Mouse (Mus musculus): Measurements from ENCODE around the gene Khdc1c. TPM values are rescaled to one million over a fixed set of nuclear protein-coding genes. Genes with fewer than 3 reads are reported as not detected.

Khdc1c gene
- total and polyA plus RNA-seq, 2 experiments from 2014 or later: not detected

DNA sequence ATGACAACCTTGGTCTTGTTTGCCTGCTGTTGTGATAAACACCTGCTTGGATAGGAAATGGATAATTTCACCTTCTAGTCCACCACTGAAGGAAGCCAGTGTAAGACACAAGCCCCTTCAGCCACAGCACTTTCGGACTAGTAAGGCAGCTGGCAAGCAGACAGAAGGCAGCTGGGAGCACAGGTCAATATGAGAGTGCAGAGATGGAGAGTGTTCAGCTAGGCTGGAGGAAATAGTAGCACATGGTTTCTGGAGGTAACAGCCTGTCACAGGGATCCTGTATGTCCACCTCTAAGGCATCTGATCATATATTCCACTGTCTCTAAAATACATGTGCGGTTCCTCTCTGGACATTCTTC lies 44.0 kb downstream of the Khdc1c start:
- no peaks in the 10 kb centered on the region for H3K36me3 ChIP-seq (replicated peaks; ENCODE audit: control insufficient read depth, insufficient read depth, low read length)
- TF ChIP-seq EP300 (IDR thresholded peaks at IDR 0.05; ENCODE audit: low read depth): no peak
- TF ChIP-seq CTCF (IDR thresholded peaks at IDR 0.05; ENCODE audit: low read depth): no peak
- no peak overlapping the region for H3K27ac ChIP-seq (ENCODE audit: low read depth)
- H3K4me2 ChIP-seq (ENCODE audit: low read depth, low read length): no peak overlapping the region
- WGBS: 86% methylated on average over 2 of the region's 2 CpGs
- H3K9ac ChIP-seq (replicated peaks; ENCODE audit: low read depth, low read length): no peak overlapping the region
- ATAC-seq (ENCODE audit: insufficient read depth, low read depth) (no peak), DNase-seq (ENCODE audit: low spot score) (no peak)
- no peak overlapping the region for H3K4me3 ChIP-seq (ENCODE audit: low read depth, low read length)
- H3K27me3 ChIP-seq (ENCODE audit: control insufficient read depth, insufficient read depth, low read length): no peaks in the 10 kb centered on the region
- no peaks in the 10 kb centered on the region for H3K4me1 ChIP-seq (ENCODE audit: control insufficient read depth, insufficient read depth)
- no peaks in the 10 kb centered on the region for H3K9me3 ChIP-seq (replicated peaks; ENCODE audit: control insufficient read depth, low read length)

DNA sequence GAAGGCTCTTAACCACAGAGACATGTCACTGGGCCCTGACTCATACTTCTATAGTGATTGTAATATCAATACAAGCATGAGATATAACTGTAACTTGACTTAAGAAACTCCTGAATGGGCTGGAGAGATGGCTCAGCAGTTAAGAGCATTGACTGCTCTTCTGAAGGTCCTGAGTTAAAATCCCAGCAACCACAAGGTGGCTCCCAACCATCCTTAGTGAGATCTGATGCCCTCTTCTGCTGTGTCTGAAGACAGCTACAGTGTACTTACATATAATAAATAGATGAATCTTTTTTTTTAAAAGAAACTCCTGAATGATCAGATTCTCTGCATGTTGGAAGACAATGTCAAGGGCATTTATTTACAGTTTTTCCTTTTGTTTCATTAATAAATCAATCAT lies 51.2 kb downstream of the Khdc1c start:
- no peak for DNase-seq (ENCODE audit: low spot score)
- TF ChIP-seq EP300 (IDR thresholded peaks at IDR 0.05; ENCODE audit: low read depth): no peak
- peak; percentile 52 for TF ChIP-seq CTCF (IDR thresholded peaks at IDR 0.05; ENCODE audit: low read depth)

More for the DNA sequence above, 51.2 kb downstream of the Khdc1c start:
- Histone ChIP-seq H3K4me3 (ENCODE audit: low read depth, low read length) (no peak overlapping the region), H3K9me3 (replicated peaks; ENCODE audit: control insufficient read depth, low read length) (no peaks in the 10 kb centered on the region), H3K9ac (replicated peaks; ENCODE audit: low read depth, low read length) (no peak overlapping the region), H3K27me3 (ENCODE audit: control insufficient read depth, insufficient read depth, low read length) (no peaks in the 10 kb centered on the region), H3K27ac (ENCODE audit: low read depth) (no peak overlapping the region), H3K36me3 (replicated peaks; ENCODE audit: control insufficient read depth, insufficient read depth, low read length) (no peaks in the 10 kb centered on the region), H3K4me2 (ENCODE audit: low read depth, low read length) (no peak overlapping the region), H3K4me1 (ENCODE audit: control insufficient read depth, insufficient read depth) (no peaks in the 10 kb centered on the region)
- no peak for ATAC-seq (ENCODE audit: insufficient read depth, low read depth)

Other genes starting within 250 kb of the Khdc1c start
- 1.5 and 10.4 TPM in 2 replicates for gene Tmem14a, start 149.8 kb upstream of the Khdc1c start, total RNA-seq (2014; rRNA removed; ENCODE audit: low replicate concordance)
- 9.1 and 10.6 TPM in 2 replicates for gene Tmem14a, start 149.8 kb upstream of the Khdc1c start, polyA plus RNA-seq (2015; fragmentation: Nextera tagmentation; extraction: Ambion mirVana)
- gene Gsta3, start 127.7 kb upstream of the Khdc1c start, total RNA-seq (2014; rRNA removed; ENCODE audit: low replicate concordance): 0.34 and 1.3 TPM in 2 replicates
- 0.67 and 1.0 TPM in 2 replicates for gene Gsta3, start 127.7 kb upstream of the Khdc1c start, polyA plus RNA-seq (2015; fragmentation: Nextera tagmentation; extraction: Ambion mirVana)
- not detected in 2 replicates for gene Khdc1a, start 18.7 kb upstream of the Khdc1c start, total RNA-seq (2014; rRNA removed; ENCODE audit: low replicate concordance)
- gene Khdc1a, start 18.7 kb upstream of the Khdc1c start, polyA plus RNA-seq (2015; fragmentation: Nextera tagmentation; extraction: Ambion mirVana): not detected in 2 replicates
- gene Khdc1b, start 15.2 kb downstream of the Khdc1c start, total RNA-seq (2014; rRNA removed; ENCODE audit: low replicate concordance): not detected in 2 replicates
- not detected in 2 replicates for gene Khdc1b, start 15.2 kb downstream of the Khdc1c start, polyA plus RNA-seq (2015; fragmentation: Nextera tagmentation; extraction: Ambion mirVana)

Data from heart, postnatal 0 days (tissue).